Mouse (Mus musculus) bone marrow, adult 2 months (tissue): ENCODE results near the gene Pcdh17. TPM values are rescaled to one million over a fixed set of nuclear protein-coding genes. Genes with fewer than 3 reads are reported as not detected.

Source experiments
- H3K27ac ChIP-seq: fragments of 200-500 bp; 2 replicates; pipeline ENCODE4 v1.5.1; 2012; ENCODE audit warnings: low read depth, mild to moderate bottlenecking, control low read depth, inconsistent platforms, low read length; ENCODE audit not compliant: control insufficient read depth, poor library complexity, insufficient read depth
- H3K4me1 ChIP-seq: fragments of 200-500 bp; 2 replicates; pipeline ENCODE4 v1.6.1; 2011; ENCODE audit warnings: low read length; ENCODE audit not compliant: control insufficient read depth, insufficient read depth
- H3K4me3 ChIP-seq: fragments of 200-500 bp; replicated peaks from 2 replicates; pipeline ENCODE3; 2011; ENCODE audit warnings: mild to moderate bottlenecking, low read depth, low read length, control low read depth; ENCODE audit not compliant: control insufficient read depth
- CTCF ChIP-seq: fragments of 200-500 bp; IDR thresholded peaks from 2 replicates; pipeline ENCODE4 v1.5.1; 2011; ENCODE audit warnings: low read length, control low read depth; ENCODE audit not compliant: control insufficient read depth, insufficient read depth
- POLR2A ChIP-seq: fragments of 200-500 bp; IDR thresholded peaks from 2 replicates; pipeline ENCODE4 v1.6.1; 2011; ENCODE audit warnings: low read depth, mild to moderate bottlenecking, control low read depth, low read length, borderline replicate concordance; ENCODE audit not compliant: control insufficient read depth
- WGBS: fragments of 180-500 bp; shearing (Covaris S2); methylation state at CpG from one replicate; pipeline ENCODE4 v1.1.7; 2018; 5-methylcytosine and 5-hydroxymethylcytosine counted together
- polyA plus RNA-seq: library from polyadenylated mRNA; stranded (reverse); fragments of >200 nt; gene quantifications from 2 replicates; pipeline ENCODE4 v1.2.4, GENCODE M21; 2011; ENCODE audit warnings: low replicate concordance; ENCODE audit not compliant: missing spikeins, insufficient read depth, insufficient read length

The Pcdh17 gene
- polyA plus RNA-seq, 1 experiment, result 0.25 TPM

DNA sequence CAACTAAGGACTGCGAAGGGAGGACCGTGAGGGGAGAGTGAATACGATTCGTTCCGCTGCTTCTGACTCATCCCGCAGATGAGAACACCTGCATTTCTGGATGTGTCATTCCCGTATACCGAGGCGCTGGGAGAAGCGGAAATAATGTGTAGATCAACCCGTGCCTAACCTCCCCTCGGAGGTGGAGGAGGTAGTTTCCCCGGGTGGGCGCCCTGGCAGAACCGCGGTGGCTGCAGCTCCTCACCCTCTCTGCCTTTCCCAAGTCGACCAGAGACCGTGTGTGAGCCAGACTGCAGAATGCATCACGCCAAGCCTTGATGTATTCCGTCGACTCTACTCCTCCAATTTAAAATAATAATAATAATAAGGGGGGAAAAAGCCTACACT lies 906 bp downstream of the Pcdh17 start:
- Histone ChIP-seq H3K4me1 (no peaks in the 10 kb centered on the region; the same call in 1 of the 2 replicates), H3K27ac (no peak overlapping the region), H3K4me3 (no peak overlapping the region)
- WGBS, result 1% methylated on average over 21 of the region's 21 CpGs
- TF ChIP-seq POLR2A (no peak), CTCF (no peak)

DNA sequence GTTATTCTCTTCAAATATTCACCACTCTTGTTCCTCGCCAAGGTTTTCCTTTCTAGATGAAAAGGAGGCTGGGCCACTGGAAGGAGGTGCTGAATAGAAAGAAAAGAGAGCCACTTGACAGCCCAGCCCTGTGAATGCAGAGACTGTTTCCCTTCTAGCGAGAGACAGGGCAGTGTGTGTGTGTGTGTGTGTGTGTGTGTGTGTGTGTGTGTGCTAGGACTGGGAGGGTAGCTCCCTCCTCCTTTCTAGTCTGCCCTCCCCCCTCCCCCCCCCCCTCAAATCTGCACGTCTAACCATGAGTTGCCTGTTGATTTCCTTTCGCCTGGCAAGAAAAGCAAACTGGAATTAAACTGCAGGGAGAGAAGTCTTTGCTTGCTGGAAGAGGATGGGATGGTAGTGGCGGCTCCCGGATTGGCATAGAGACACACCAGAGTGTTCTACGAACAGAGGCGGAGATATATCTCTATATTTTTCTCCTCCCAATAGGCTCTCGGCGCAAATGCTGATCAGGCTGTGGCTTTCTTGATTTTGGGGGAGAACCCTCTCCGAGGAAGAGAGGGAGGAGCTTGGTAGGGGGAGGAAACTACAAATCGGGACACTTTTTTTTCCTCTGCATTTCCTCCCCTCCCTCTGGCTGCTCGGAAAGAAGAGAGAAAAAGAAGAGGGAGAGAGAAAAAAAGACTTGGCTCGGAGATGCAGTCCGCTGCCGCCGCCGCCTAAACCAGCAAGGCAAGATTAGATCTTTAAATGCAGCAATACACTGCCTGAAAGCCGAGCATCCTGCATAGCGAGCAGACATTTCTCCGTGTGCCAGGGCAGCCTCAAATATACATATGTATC lies 1.5 kb downstream of the Pcdh17 start:
- Histone ChIP-seq H3K27ac (no peak overlapping the region), H3K4me1 (no peaks in the 10 kb centered on the region; the same call in 1 of the 2 replicates), H3K4me3 (no peak overlapping the region)
- no peak for TF ChIP-seq POLR2A
- no peak for TF ChIP-seq CTCF
- WGBS, result 2% methylated on average over 20 of the region's 21 CpGs

DNA sequence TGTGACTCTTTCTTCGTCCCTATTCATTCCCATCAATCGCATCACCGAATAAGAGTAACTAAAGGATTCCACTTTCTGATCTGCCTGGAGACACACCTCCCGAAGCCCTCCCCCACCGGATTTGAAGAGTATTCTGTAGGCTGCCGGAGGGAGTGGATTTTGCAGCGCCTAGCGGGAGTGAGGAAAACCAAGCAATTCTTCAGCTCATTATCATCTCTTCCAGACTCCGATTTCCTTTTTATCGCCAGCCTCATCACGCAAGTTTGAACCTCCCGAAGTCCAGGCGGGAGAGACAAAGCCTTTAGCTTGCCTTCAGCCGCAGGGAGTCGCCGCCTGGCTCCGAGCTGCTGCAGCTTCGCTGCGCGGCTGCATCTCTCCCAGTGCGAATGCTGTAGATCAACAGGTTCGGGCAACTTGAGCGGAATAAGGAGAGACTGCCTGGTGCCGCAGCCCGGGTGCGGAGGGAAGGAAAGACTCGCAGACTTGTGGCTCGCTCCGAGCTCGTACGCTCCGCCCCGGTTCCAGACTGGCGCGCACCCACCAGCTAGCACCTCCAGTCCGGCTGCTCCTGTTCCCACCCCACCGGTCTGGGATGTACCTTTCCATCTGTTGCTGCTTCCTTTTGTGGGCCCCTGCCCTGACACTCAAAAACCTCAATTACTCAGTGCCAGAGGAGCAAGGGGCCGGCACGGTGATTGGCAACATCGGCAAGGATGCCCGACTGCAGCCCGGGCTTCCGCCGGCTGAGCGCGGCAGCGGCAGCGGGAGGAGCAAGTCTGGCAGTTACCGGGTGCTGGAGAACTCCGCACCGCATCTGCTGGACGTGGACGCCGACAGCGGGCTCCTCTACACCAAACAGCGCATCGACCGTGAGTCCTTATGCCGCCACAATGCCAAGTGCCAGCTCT lies 2.4 kb downstream of the Pcdh17 start:
- 2% methylated on average over 59 of the region's 59 CpGs for WGBS
- Histone ChIP-seq H3K4me3 (no peak overlapping the region), H3K27ac (no peak overlapping the region), H3K4me1 (no peaks in the 10 kb centered on the region; the same call in 1 of the 2 replicates)
- no peak for TF ChIP-seq CTCF
- no peak for TF ChIP-seq POLR2A

DNA sequence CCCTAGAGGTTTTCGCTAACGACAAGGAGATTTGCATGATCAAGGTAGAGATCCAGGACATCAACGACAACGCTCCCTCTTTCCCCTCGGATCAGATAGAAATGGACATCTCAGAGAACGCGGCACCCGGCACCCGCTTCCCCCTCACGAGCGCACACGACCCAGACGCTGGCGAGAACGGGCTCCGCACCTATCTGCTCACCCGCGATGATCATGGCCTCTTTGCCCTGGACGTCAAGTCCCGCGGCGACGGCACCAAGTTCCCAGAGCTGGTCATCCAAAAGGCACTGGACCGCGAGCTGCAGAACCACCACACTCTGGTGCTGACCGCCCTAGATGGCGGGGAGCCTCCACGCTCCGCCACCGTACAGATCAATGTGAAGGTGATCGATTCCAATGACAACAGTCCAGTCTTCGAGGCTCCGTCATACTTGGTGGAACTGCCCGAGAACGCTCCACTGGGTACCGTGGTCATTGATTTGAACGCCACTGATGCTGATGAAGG lies 3.1 kb downstream of the Pcdh17 start:
- Histone ChIP-seq H3K4me1 (no peaks in the 10 kb centered on the region; the same call in 1 of the 2 replicates), H3K4me3 (no peak overlapping the region), H3K27ac (no peak overlapping the region)
- TF ChIP-seq POLR2A, result no peak
- TF ChIP-seq CTCF, result no peak
- WGBS, result 7% methylated on average over 37 of the region's 37 CpGs

DNA sequence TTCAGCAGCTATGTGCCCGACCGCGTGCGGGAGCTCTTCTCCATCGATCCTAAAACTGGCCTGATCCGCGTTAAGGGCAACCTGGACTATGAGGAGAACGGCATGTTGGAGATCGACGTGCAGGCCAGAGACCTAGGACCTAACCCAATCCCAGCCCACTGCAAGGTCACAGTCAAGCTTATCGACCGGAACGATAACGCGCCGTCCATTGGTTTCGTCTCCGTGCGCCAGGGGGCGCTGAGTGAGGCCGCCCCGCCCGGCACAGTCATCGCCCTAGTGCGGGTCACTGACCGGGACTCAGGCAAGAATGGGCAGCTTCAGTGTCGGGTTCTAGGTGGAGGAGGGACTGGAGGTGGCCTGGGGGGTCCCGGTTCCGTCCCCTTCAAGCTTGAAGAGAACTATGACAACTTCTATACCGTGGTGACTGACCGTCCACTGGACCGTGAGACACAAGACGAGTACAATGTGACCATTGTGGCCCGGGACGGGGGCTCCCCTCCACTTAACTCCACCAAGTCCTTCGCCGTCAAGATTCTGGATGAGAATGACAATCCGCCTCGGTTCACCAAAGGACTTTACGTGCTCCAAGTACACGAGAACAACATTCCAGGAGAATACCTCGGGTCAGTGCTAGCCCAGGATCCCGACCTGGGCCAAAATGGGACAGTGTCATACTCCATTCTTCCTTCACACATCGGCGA lies 3.7 kb downstream of the Pcdh17 start:
- no peak; the same call in 1 of the 2 replicates for TF ChIP-seq CTCF
- Histone ChIP-seq H3K27ac (no peak overlapping the region), H3K4me3 (no peak overlapping the region), H3K4me1 (no peaks in the 10 kb centered on the region; the same call in 1 of the 2 replicates)
- 13% methylated on average over 45 of the region's 45 CpGs for WGBS

DNA sequence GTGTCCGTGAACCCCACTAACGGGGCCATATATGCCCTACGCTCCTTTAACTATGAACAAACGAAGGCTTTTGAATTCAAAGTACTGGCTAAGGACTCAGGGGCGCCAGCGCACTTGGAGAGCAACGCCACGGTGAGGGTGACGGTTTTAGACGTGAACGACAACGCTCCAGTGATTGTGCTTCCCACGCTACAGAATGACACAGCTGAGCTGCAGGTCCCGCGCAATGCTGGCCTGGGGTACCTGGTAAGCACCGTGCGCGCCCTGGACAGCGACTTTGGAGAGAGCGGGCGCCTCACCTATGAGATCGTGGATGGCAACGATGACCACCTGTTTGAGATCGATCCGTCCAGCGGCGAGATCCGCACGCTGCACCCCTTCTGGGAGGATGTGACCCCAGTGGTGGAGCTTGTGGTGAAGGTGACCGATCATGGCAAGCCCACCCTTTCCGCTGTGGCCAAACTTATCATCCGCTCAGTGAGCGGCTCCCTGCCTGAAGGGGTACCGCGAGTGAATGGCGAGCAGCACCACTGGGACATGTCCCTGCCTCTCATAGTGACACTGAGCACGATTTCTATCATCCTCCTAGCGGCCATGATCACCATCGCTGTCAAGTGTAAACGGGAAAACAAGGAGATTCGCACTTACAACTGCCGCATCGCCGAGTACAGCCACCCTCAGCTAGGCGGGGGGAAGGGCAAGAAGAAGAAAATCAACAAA lies 4.5 kb downstream of the Pcdh17 start:
- TF ChIP-seq POLR2A, result no peak
- no peak for TF ChIP-seq CTCF
- 6% methylated on average over 45 of the region's 45 CpGs for WGBS
- no peak overlapping the region for H3K27ac ChIP-seq
- no peaks in the 10 kb centered on the region; the same call in 1 of the 2 replicates for H3K4me1 ChIP-seq
- no peak overlapping the region for H3K4me3 ChIP-seq

DNA sequence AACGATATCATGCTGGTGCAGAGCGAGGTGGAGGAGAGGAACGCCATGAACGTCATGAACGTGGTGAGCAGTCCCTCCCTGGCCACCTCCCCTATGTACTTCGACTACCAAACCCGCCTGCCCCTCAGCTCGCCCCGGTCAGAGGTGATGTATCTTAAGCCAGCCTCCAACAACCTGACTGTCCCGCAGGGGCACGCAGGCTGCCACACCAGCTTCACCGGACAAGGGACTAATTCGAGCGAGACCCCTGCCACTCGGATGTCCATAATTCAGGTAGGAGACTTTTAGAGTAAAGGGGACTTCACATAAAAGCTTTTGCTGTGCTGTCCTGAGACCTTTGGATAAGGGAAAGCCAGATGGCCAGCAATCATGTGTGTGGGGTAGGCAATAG lies 5.0 kb downstream of the Pcdh17 start:
- Histone ChIP-seq H3K4me3 (no peak overlapping the region), H3K27ac (no peak overlapping the region), H3K4me1 (no peaks in the 10 kb centered on the region; the same call in 1 of the 2 replicates)
- no peak for TF ChIP-seq CTCF
- no peak for TF ChIP-seq POLR2A
- WGBS, result 11% methylated on average over 15 of the region's 15 CpGs
